Mouse (Mus musculus): ENCODE measurements around the gene Layn. TPM values are rescaled to one million over a fixed set of nuclear protein-coding genes. Genes with fewer than 3 reads are reported as not detected.

Layn gene
- 7.1 and 7.3 TPM in 2 replicates for polyA plus RNA-seq (2012)

DNA sequence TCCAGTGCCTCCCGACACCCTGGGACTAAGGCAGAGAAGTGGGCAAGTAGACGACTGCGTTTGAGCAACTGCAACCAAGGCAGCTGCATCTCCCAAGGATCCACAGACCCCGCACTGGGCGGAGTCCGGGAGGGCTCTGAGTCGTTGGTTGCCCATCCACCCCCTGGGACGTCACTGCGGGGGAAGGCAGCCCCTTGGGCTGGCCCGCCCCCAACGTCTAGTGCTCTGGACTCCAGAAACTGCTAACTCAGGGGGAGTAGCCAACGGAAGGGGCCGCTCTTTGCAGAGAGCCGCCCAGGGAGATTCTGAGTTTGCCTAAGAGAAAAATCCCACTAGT lies at the start of gene Layn:
TSS of gene Layn (minus strand) at position 116 of the 337 bp plus-strand sequence.

DNA sequence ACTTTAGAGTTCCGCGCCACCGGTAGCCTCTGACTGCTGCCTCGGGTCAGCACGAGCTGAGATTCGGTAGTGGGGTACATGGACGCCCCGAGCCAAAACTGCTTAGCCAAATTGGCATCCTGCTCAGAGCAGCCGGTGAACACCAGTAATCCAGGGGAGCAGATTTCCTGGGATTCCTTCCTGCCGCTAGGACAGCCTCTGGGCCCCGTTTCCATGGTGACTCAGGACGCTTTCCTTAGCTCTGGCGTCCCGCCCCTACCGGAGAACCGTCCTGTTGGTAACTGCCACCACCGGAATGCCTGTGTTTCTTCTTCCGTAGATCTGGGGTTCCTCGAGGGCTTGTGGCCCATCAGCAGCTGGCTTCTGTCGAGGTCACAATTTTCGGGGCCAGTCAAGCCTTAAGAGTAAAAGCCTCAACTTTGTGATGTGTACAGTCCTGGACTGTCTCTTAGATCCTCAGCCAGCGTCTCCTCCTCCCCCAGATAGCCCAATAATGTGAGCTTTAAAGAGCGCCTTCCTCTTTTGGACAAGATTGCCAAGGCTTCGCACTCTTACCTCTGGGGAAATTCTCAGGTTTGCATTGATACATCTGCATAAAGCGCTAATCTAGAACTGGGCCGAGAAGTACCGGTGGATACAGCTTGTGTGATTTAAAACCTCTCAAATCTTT lies 25.0 kb upstream of the Layn start, which contains the start of gene 4833427G06Rik:
TSS of gene 4833427G06Rik (minus strand) at position 323 of the 670 bp plus-strand sequence.

DNA sequence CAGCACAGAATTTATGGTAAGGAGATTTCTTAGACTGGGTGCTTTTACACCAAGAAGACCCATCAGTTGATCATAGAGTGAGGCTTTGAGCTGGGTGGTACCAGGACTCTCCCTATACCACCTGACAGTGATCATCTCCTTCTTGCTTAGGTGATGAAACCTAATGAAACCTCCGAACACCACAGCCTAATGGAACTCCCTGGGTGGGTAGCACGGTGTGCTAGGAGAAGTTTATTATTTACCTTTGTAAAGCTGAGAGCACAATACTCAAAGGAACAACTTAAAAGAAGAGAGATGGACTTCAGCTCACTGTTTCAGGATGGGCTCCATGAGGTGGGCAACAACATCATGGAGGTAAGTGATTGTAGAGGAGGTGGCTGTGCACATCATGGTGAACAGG lies 16.3 kb downstream of the Layn start, which contains the start of gene Btg4:
TSS of gene Btg4 (plus strand) at position 301 of the 400 bp plus-strand sequence.

DNA sequence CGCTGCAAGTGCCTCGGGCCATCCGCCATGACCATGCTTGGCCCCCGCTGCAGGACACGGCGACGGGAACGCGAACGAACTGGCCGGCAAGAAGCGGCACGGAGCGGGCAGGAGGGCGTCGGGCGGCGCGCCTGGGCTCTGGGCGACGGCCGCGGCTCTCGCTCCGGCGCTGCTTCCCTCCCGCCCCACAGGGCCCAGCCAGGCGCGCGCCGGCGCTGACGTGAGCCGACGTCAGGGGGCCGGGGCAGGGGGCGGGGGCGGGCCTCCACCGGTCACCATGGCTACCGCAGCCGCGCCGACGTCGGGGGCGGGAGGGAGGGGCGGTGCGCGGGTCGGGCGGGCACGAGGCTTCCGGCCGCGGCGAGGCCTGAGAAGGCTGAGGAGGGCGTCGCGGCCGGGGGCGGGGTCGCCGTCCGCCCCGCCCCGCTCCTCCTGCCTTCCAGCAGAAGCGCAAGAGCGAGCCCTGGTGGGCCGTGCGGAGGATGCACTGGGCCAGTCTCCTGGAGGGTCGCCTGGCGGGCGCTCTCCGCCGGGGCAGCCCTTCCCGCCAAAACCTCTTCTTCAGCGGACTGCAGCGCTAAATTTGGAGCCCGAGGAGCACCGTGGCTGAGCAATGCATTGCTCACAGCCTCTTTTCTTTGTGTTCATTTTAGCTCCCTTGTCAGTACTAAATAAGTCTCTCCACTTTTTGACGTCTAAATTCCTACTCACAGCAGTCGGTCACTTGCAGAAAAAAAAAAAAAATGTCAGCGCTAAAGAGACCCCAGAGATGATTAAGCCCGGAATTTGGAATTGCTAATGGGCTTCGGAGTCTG lies 67.8 kb downstream of the Layn start, which contains the start of gene Sik2:
TSS of gene Sik2 (minus strand) at position 233 of the 815 bp plus-strand sequence.

Other genes starting within 250 kb of the Layn start
- gene Ppp2r1b, start 231.8 kb downstream of the Layn start, polyA plus RNA-seq (2012), result 6.8 and 7.2 TPM in 2 replicates
- gene Sik2, start 68.0 kb downstream of the Layn start, polyA plus RNA-seq (2012), result 19.6 and 32.2 TPM in 2 replicates
- not detected in 2 replicates for gene Btg4, start 16.2 kb downstream of the Layn start, polyA plus RNA-seq (2012)
- gene 4833427G06Rik, start 25.0 kb upstream of the Layn start, polyA plus RNA-seq (2012), result not detected in 2 replicates
- gene Gm32742, start 88.4 kb upstream of the Layn start, polyA plus RNA-seq (2012), result 0.07 and 0.13 TPM in 2 replicates
- gene Pou2af1, start 136.6 kb upstream of the Layn start, polyA plus RNA-seq (2012), result 3.5 and 10.4 TPM in 2 replicates
- gene Colca2, start 201.5 kb upstream of the Layn start, polyA plus RNA-seq (2012), result 0.11 and 0.36 TPM in 2 replicates